8 mouse cellular contexts compared by ENCODE assay signal in genomic region chr6:51207587-51208361, GRCm38 (mm10).
A peak's percentile ranks its signal among the peaks of the same experiment; 100 is the strongest.
DNase-seq lines count a peak whose midpoint lies in the region; ATAC-seq and TF ChIP-seq lines count a peak whose summit lies in the region.

No protein-coding gene starts in this region.

- H3K9ac ChIP-seq in forebrain, postnatal 0 days: peak overlapping the region; percentile 22

- 3% methylated on average over 21 of the region's 21 CpGs for WGBS in forebrain, postnatal 0 days

- H3K4me1 ChIP-seq in forebrain, postnatal 0 days (ENCODE audit: insufficient read depth): peaks cover 3% of the 10 kb centered on the region; the same call in 1 of the 2 replicates

- H3K36me3 ChIP-seq in forebrain, postnatal 0 days (ENCODE audit: insufficient read depth): no peaks in the 10 kb centered on the region

- H3K4me3 ChIP-seq in forebrain, postnatal 0 days (ENCODE audit: low read depth, low read length): peak overlapping the region; percentile 20; the same call in 1 of the 2 replicates

- 0 out of 2 replicates have a peak overlapping the region, but pooled peaks have one; percentile 15 for H3K27ac ChIP-seq in forebrain, postnatal 0 days (ENCODE audit: low read depth, low read length)

- peak overlapping the region; percentile 47 for H3K4me2 ChIP-seq in forebrain, postnatal 0 days (ENCODE audit: low read depth)

- no peaks in the 10 kb centered on the region for H3K9me3 ChIP-seq in forebrain, postnatal 0 days (ENCODE audit: low read length)

- TF ChIP-seq CTCF in forebrain, postnatal 0 days (IDR thresholded peaks at IDR 0.05; ENCODE audit: low read depth): no peak

- peak; percentile 11 for DNase-seq in CD4-positive, CD25-positive, alpha-beta regulatory T cell, adult 2 months (ENCODE audit: low read depth, low spot score)
- peak; percentile 47 for DNase-seq in 416B (ENCODE audit: low read depth)
- DNase-seq in forebrain, postnatal 0 days: peak; percentile 30
- no peak for DNase-seq in layer of hippocampus, postnatal 10 days (ENCODE audit: low spot score in 2 of 2)
- DNase-seq in natural killer cell, adult 2 months (ENCODE audit: low spot score in 2 of 2): no peak

- H3K27me3 ChIP-seq in forebrain, postnatal 0 days (ENCODE audit: insufficient read depth, low read length): no peaks in the 10 kb centered on the region; the same call in 1 of the 2 replicates

- ATAC-seq in CD4-positive, CD25-positive, alpha-beta regulatory T cell, adult 4 months: no peak
- ATAC-seq in forebrain, postnatal 0 days: peak; percentile 23
- ATAC-seq in megakaryocyte-erythroid progenitor cell, adult 5-6 weeks (replicated peaks; ENCODE audit: low FRiP score, low TSS enrichment, poor library complexity, severe bottlenecking): 0 out of 2 replicates have a peak, but pooled peaks have one; percentile 23
- ATAC-seq in cerebellum, adult (ENCODE audit: insufficient number of reproducible peaks, low FRiP score, low TSS enrichment): no peak

Comparison
In these comparisons a context has a peak if more than half of its experiments do, and no peak if none do; other contexts are left out.
1. DNase-seq: peak in CD4-positive, CD25-positive, alpha-beta regulatory T cell, adult 2 months (single experiment), 416B (single experiment) and forebrain, postnatal 0 days (single experiment); none in layer of hippocampus, postnatal 10 days (0 of 2) and natural killer cell, adult 2 months (0 of 2).
2. ATAC-seq: peak in forebrain, postnatal 0 days (single experiment) and megakaryocyte-erythroid progenitor cell, adult 5-6 weeks (single experiment); none in CD4-positive, CD25-positive, alpha-beta regulatory T cell, adult 4 months (single experiment) and cerebellum, adult (single experiment).